Mouse (Mus musculus) urinary bladder, postnatal 36 days (tissue): ENCODE measurements at regions not wholly inside any gene's neighbourhood (a gene's known extent, or its start where the extent isn't known, plus 50 kb on each side); places are given as distances from the start of the nearest gene placed in this dataset.
A peak's percentile ranks its signal among the peaks of the same experiment; 100 is the strongest.

Source experiments
- DNase-seq, 2 experiments: peaks; one replicate each; pipeline ENCODE4 v3.0.0; 2022; ENCODE audit warnings: low spot score in 2 of 2, mixed read lengths in 1 of 2

DNA sequence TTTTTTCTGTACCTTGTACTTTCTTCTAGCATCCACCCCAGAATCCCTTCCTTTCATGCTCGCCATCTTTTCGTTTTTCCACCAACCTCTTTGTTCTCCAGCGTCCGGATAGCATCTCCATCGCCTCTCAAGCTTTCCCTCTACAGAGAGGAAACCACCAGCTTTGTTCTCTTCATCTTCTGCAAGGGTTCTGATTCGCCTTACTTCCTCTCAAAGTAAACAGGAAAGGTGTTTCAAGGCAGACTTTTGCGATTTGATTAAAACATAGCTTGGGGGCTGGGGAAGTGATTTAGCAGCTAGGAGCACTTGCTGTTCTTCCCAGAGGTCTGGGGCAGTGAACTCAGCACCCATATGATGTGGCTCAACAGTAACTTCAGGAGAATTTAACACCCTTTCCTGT is 71.4 kb downstream of the Emp1 start:
- no peak for DNase-seq

DNA sequence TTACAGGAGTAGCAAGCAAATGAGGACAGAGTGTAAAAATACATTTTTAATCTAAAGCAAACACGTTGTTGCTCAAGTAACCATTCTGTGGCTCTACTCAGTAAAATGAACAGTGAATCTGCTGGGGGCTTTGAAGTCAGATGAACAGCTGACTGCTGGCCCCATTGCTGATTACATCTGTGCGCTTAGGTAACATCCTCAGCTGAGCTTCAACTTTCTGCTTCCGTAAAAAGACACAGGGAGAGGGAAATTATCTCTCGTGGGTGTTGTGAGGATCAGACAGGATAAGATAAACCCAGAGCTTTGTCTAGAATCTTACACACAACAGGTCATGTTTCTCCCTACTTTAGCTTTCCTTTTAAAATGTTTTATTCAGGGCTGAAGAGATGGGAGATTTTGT is 74.0 kb downstream of the Emp1 start:
- DNase-seq, result no peak

DNA sequence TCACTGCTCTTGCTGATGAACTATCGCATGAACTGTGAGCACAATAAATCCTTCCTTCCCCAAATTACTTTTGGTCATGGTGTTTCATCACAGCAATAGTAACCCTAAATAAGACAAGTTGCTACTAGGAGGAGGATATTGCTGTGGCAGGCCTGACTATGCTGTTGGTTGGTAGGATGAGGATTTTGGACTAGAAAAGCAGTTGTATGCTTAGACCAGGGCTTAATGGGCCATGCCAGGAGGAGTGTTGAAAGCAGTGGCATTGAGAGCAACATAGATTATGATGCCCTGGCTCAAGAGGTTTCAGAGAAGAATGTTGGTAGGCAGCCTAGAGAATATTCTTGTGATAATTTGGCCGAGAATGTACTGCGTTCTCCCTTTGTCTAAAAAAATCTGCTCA is 75.9 kb downstream of the Emp1 start:
- no peak for DNase-seq

DNA sequence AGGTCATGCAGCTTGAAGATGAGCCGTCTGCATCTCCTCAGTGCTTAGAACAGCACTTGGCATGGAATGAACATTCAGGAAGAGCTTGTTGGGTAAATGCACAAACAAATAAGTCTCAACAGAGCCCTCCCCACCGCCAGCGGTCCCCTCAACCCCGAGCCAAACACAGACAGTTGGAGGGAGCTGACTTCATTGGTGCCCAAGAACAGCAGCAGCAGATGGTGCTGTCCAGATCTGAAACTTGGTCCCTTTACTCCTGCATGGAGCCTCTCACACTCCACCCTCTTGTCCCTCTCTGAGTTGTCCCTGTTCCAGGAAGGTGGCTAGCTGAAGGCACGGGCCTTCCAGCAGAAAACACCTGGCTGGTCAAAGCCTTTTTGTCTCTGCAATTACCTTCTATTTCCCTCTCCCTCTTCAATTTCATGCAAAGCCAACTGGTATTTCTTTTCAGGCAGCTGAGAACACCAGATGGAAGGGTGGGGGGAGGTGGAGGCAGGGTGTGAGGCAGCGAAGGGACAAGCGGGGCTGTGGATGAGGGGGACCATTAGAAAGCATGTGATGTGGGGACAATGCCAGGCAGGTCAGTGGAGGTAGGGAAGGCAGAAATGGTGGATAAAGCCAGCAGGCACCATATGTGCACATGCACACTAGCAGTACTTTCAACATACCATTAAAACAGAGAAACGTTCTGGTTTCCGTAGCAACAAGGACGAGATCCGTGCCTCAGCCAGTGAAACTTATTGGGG is 79.0 kb downstream of the Emp1 start:
- DNase-seq, result no peak

DNA sequence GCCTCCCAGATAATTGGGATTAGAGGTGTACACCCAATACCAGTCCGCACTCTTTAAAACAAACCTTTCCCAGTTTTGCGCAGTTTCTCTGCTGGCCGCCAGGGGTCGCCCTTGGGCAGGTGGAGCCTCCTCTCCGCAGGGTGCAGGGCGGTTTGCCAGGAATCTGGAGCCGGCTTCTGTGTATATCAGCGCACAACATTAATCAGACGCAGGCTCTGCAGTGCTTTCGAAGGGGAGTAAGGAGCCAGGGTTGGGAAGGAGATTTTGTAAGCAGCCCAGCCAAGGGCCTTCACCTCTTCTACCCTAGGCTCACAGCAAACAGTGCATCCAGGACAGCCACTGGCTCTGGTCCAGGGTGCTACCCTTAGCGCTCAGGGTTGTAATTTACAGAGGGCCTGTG is 82.3 kb downstream of the Emp1 start:
- peak; percentile 77 to 87 for DNase-seq

DNA sequence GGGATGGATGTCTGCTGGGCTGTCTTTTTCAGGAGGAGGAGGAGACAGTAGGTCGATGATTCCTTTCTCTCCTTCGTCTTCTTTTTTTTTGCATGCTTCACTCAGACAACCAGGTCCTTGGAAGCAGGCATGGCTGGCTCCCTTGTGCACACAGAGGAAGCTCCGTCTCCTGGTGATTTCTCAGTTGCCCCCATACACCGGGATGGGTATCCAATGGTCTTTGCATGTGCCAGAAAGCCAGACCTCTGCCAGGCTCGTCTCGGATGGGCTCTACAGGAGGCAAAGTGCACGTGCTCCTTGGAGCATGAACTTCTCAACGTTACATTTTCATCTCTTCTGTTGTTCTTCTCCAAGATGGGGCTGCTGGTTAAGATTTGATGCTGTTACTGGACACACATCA is 82.7 kb downstream of the Emp1 start:
- DNase-seq, result no peak

DNA sequence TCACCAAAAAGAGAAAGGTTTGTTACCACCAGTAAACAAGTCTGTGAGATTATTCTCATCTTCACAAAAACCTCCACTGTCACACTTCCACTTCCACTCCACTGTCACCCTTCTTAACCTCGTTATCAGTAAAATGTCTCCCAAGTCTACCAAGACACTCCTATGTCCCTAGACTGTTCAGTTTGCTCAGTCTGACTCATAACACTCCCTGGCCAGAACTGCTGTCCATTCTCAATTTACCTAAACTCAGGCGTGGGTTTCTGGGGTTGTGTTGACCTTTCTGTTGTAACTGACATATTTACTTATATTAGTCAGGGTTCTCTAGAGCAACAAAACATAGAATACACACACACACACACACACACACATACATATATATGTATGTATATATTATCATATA is 85.5 kb downstream of the Emp1 start:
- DNase-seq, result peak; percentile 3 to 8

DNA sequence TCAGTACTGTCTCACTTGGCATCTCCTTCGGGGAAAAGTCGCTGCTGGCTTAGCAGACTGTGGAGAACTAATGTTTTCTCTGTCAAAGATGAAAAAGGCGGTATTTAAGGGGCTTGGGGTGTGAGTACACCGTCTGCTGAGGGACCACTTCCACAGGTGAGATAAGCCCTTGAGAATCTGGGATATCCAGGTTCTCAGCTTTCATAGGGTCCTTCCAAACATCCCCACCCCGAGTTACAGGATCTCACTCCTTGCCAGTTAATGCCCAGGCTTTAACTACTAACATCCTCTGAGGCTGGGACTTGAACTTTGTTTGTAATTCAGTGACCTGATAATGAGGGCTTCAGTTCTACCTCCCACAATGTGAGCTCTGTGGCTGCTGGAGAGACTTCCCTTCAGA is 86.9 kb downstream of the Emp1 start:
- DNase-seq, result no peak

DNA sequence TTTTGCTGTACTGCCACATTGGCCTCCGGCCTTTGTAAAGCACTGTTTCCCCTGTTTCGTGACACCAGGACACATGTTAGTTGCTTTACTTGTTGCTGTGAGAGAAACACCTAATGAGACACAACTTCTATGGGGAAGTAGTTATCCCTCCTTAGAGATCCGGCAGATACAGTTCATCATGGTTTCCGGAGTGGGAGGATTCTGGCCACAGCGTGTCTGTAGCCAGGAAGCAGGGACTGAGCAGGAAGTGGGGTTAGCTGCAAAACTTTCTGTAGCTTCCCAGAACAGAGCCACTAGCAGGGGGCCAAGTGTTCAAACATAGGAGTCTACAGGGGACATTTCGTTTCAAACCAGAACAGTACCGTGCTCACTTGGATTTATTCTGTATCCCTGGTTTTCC is 88.2 kb downstream of the Emp1 start:
- DNase-seq, result no peak

DNA sequence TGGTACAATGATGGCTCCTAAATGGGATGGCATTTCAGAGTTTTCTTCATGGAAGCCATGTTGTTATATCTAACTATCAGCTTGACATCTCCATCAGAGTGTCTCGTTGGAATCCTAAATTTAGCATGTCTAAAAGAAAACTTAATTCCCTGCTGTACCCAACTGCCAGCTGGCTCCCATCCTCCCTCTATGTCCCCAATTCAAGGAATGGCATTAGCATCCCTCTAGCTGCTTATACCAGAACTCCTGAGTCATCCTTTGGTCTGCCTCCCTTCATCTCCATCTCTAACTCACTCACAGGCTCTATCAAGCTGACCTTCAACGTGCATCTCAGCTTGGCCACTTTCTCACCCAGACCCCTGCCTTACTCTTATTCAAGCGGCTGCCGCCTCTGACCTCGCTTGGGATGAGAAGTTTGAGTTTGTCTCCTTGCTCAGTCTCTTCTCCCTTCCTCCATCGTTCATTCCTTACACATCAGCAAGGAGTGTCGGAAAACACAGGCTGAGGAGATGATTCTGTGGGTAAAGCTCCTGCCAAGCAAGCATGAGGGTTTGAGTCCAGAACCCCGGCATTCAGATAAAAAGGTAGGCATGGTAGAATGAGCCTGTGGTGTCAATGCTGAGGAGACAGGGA is 88.9 kb downstream of the Emp1 start:
- DNase-seq, result no peak

DNA sequence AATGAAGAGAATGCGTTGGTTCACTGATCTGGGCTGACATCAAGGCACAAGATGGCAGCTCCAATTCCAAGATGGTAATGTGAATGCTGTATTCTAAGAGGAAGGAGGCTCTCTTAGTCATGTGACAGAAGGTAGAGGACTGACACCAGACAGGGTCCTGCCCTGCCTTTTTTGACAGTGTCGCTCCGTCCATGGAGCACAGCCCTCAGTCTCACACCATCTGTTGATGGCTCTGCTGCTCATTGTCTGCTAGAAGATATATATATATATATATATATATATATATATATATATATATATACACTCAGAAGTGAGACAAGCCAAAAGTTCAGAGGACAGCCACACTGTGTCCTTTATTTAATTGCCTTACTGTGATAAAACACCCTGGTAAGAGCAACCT is 90.7 kb downstream of the Emp1 start:
- DNase-seq, result no peak

DNA sequence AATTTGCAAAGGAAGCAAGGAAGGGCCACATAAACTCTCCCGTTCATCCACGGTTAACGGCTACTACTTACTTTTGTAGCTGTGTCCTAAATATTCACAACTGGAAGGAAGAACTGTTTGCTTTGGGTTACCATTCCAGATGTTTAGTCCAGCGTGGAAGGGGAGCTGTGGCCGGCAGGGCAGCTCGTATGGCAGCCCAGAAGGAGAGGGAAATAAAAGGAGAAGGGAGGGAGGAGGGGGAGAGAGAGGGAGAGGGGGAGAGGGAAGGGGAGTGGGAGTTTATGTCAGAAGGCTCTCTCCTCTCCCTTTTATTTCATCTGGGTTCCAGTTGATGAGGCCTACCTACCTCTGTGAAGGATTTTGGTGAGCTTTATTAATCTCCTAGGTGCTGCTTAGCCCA is 110.2 kb downstream of the Emp1 start:
- DNase-seq, result no peak

DNA sequence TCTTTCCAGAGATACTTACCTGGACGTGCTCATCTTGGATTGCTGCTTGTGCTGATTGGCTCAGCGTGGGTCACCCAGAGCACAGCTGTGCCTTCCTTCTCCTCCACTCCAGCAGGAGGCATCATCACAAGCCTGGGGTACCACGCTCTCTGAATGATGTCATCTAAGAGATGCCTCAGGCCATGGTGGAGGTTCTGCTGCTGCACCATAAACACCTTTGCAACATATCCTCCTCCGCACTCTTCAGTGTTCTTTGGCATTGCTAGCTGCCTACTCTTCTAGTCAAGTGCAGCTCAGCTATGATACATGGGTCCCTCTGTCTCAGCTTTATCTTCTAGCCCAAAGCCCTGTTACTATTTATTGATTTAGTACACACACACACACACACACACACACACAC is 110.8 kb downstream of the Emp1 start:
- no peak for DNase-seq

DNA sequence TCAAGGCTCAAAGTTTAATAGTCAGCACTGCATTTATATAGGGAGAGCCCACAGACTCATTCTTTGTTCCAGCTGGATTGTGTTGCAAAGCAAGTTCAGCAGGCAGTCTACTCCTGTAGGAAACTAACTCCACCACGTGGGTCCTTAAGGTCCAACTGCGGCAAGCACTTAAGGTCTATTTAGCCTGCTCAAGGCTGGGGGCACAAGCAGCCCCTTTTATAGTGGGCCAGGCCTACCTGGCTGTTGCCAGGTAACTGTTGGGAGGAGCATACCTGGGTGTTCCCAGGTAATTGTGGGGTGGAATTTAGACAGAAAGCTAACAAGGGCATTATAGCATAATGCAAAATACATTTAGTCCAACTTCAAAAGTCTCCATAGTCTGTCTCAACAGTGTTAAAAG is 126.5 kb downstream of the Emp1 start:
- DNase-seq, result no peak

DNA sequence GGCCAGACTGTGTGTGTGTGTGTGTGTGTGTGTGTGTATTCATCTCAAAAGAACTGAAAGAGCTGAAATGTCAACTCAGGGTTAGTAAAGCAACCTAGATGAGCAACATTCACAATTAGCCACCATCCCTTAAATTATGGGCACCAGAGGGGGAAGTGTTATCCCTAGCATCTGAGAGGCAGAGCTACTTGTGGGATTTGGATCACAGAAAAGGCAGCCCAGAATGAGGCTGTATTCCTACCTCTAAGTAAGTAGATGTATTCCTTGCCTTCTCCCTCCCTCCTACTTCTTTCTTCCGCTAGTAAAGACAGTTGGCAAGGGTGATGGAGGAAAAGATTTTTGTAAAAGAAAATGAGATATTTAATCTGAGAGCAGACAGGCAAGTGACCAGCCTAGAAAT is 131.6 kb downstream of the Emp1 start:
- no peak for DNase-seq

DNA sequence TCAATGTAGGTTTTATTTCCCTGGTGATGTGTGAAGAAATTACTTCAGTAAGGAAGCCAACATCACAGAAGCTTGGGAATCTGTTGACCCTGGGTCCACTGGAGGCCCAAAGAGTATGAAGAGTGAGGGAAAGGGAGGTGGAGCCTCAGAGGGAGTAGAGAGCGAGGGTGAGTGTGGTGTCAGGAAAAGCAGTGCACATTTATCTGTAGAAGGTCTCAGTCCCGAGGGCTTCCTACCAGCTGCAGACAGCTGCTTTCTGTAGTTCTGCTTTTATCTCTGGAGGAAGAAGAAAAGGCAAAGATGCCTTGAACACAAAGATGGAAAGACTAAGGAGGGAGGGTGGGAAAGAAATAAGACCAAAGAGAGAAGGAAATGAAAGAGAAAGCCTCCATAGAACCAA is 133.5 kb downstream of the Emp1 start:
- no peak for DNase-seq

DNA sequence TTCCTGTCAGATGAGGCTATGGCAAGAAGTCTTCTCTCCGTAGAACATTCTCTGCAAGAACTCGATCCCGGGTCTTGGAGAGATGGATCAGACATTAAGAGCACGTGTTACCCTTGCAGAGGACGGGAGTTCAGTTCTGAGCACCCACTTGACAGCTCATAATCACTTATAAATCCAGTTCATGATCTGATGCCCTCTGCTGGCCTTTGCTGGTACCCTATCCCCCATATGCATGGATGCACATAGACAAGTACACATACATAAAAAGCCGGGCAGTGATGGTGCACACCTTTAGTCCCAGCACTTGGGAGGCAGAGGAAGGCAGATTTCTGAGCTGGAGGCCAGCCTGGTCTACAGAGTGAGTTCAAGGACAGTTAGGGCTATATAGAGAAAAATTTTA is 136.2 kb downstream of the Emp1 start:
- no peak for DNase-seq

DNA sequence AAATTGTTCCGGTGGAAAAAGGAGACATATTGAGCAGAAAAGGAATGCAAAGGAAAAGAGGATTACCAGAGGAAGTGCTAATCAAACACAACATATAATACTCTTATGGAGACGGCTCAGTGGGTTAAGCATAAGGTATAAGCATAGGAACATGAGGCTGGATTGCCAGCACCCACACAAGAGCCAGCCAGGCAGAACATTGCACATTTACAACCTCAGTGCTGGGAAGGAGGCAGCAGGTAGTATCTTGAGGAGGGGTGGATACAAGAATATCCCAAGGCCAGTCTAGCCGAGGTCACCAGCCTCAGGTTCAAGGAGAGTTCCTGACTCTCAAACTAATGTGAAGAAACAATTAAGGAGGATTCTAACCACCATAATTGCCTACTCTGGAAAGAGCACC is 138.0 kb downstream of the Emp1 start:
- no peak for DNase-seq

DNA sequence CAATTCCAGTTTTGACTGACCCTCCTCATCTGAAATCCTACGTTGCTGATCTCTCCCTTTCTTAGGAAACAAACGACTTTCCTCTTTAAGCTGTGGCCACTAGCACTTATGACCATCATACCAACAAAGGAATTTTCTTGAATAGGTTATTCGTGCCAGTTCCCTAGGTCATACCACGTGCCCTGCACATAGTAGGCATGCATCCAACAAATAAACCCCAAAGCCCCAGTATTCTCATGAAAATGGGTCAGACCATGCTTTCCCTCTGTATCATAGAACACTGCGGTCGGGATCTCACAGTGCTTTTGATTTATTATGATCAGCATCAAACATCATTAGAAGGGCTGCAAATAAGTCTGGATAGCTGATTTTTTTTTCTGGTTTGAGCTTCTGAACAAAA is 139.4 kb downstream of the Emp1 start:
- no peak for DNase-seq

DNA sequence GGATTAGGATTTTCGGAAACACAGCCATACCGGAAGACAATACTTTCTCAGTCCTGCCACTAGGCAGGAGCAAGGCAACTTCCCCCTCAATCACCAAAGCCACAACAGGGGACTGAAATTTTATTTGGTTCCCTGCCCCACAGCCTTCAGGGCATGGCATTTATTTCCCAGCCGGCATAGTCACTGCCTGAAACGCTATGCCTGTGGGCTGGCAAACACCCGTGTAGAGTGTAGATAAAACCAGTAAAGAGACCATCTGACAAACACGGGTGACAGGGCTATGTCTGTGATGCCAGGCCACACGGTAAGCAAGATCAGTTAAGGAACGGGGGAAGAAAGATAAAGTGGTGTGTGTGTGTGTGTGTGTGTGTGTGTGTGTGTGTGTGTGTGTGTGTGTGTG is 140.1 kb downstream of the Emp1 start:
- DNase-seq, result peak in 1 of 2 experiments; percentile 3

DNA sequence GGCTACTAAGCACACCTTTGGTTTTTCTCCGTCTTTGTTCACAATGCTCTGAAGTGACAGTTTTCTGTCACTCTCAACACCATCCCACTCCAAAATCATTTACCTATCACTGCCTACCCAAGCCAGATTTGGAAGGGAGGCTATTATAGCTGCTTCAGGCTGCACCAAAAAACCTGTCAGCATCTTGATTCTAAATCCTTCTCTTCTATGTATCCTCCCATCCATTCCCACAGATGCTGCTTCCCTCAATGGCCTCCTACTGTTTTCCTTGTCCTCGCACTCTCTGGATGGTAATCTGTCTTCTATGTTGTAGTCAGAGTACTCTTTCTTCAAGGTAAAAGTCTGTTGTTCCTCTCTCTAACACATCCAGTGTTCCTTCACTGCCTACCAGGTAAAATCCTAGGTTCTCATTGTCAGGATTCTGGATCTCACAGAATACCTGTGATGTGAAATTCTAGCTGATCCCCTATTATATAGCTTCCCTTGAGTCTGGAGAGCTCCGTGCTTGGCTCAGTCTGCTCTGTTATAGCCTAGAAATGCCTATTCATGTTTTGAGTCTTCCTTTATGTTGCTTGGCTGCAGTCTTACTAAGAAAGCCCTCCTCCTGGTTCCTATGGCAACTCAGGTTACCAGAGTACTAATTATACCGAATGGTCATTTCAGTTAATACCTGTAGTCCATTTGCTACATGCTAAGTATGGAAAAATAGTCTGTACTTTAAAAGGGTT is 156.5 kb downstream of the Emp1 start:
- DNase-seq, result no peak

DNA sequence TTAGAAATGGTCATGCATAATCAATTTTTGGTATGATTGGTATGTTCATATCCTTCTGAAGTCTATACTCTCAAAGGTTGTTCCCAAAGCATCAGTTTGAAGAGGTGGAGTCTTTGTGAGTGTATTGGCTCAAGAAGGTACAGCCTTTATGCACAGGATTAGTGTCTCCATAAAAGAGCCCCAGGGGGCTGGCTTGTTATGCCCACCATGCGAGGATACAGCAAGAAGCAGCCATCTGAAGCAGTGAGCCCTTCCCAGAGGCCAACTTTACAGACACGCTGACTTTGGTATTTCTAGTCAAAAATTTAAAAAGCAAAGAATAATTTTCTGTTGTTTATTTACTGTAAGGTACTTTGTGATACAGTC is 157.1 kb downstream of the Emp1 start:
- DNase-seq, result no peak

DNA sequence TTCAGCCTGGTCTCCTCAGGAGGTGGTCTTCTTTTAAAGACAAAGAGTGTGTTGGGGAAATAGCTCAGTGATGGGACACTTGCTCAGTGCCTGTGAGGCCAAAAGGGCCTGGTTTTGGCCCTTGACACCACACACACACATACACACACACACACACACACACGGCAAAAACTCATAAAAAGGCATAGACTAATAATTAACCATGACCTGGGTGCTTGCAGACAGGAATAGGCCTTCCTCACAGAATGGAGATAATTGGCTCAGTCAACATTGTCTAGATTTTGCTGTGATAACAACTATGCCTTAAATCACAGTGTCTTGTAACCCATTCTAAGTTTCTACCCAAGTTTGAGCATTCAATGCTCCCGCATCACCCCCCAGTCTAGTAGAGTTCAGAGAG is 158.5 kb downstream of the Emp1 start:
- DNase-seq, result no peak
